Mouse (Mus musculus): ENCODE data around the gene Klhdc8b.

GRCm38 (mm10) chr9:108493246-108493645, 31.9 kb upstream of the Klhdc8b start:
- TF ChIP-seq EP300 (IDR thresholded peaks at IDR 0.05; ENCODE audit: low read depth) (no peak), CTCF (IDR thresholded peaks at IDR 0.05; ENCODE audit: low read depth) (no peak)
